Mouse (Mus musculus): ENCODE results near the gene Ly6g6f. TPM values are rescaled to one million over a fixed set of nuclear protein-coding genes. Genes with fewer than 3 reads are reported as not detected.

Ly6g6f gene
- polyA plus RNA-seq, 1 experiment from 2014 or later: not detected

DNA sequence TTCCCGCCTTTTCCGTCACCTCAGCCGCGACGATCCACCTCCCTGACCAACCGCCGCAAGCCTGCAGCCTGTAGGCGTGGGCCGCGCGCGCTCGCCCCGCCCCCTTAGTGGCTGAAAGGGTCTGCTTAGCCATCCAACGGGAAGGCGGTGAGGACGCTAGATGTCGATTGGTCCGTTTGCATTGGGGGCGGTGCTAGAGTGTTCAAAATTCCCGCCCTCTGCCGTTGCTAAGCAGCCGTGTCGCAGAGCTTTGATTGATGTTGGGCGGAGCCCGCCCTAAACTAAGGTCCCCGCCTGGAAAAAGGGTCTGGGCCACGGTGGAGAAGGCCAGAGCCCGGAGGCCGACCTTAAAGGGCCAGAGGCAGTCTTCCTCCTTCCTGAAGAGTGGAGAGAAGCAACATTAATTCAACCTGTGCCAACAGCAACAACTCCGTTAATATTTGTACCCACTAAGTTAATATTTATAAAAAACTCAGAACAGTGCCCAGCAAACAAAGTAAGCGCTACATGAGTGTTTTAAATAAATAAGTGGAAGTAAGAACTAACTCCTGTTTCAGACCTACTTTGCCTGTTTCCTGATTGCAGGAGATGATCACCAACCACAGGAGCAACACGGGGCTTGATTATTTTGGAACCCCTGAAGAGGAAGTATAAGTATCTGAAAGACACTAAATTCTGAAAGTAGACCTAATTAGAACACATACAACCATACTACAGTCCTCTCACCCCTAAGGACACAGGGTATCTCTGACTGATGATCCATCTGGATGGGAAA lies 38.5 kb downstream of the Ly6g6f start, which contains the start of gene Msh5:
Gene Msh5, minus strand, starts transcription at position 65 of the 775 bp plus-strand sequence.

Other genes starting within 250 kb of the Ly6g6f start
- gene Stk19, start 248.7 kb downstream of the Ly6g6f start, polyA plus RNA-seq (2017; shearing (Covaris generic)): 39.7 TPM
- 76.3 TPM for gene Dxo, start 248.6 kb downstream of the Ly6g6f start, polyA plus RNA-seq (2017; shearing (Covaris generic))
- 143 TPM for gene Skiv2l, start 235.4 kb downstream of the Ly6g6f start, polyA plus RNA-seq (2017; shearing (Covaris generic))
- gene Nelfe, start 235.2 kb downstream of the Ly6g6f start, polyA plus RNA-seq (2017; shearing (Covaris generic)): 39.1 TPM
- gene Cfb, start 223.1 kb downstream of the Ly6g6f start, polyA plus RNA-seq (2017; shearing (Covaris generic)): 2.2 TPM
- gene Zbtb12, start 206.1 kb downstream of the Ly6g6f start, polyA plus RNA-seq (2017; shearing (Covaris generic)): 0.41 TPM
- gene Gm20547, start 203.6 kb downstream of the Ly6g6f start, polyA plus RNA-seq (2017; shearing (Covaris generic)): not detected
- gene C2, start 187.3 kb downstream of the Ly6g6f start, polyA plus RNA-seq (2017; shearing (Covaris generic)): 3.0 TPM
- 29.6 TPM for gene Ehmt2, start 187.1 kb downstream of the Ly6g6f start, polyA plus RNA-seq (2017; shearing (Covaris generic))
- not detected for gene Slc44a4, start 171.1 kb downstream of the Ly6g6f start, polyA plus RNA-seq (2017; shearing (Covaris generic))
- gene Neu1, start 154.4 kb downstream of the Ly6g6f start, polyA plus RNA-seq (2017; shearing (Covaris generic)): 107 TPM
- gene Hspa1b, start 126.4 kb downstream of the Ly6g6f start, polyA plus RNA-seq (2017; shearing (Covaris generic)): 1.3 TPM
- gene Gm20481, start 115.7 kb downstream of the Ly6g6f start, polyA plus RNA-seq (2017; shearing (Covaris generic)): not detected
- 0.56 TPM for gene Hspa1a, start 113.5 kb downstream of the Ly6g6f start, polyA plus RNA-seq (2017; shearing (Covaris generic))
- not detected for gene Hspa1l, start 112.9 kb downstream of the Ly6g6f start, polyA plus RNA-seq (2017; shearing (Covaris generic))
- gene Lsm2, start 103.7 kb downstream of the Ly6g6f start, polyA plus RNA-seq (2017; shearing (Covaris generic)): 38.4 TPM
- gene Vars, start 84.6 kb downstream of the Ly6g6f start, polyA plus RNA-seq (2017; shearing (Covaris generic)): 124 TPM
- gene Vwa7, start 69.0 kb downstream of the Ly6g6f start, polyA plus RNA-seq (2017; shearing (Covaris generic)): 0.17 TPM
- gene Sapcd1, start 57.6 kb downstream of the Ly6g6f start, polyA plus RNA-seq (2017; shearing (Covaris generic)): 3.2 TPM
- 2.7 TPM for gene Msh5, start 38.9 kb downstream of the Ly6g6f start, polyA plus RNA-seq (2017; shearing (Covaris generic))
- 654 TPM for gene Clic1, start 35.6 kb downstream of the Ly6g6f start, polyA plus RNA-seq (2017; shearing (Covaris generic))
- gene Ddah2, start 26.6 kb downstream of the Ly6g6f start, polyA plus RNA-seq (2017; shearing (Covaris generic)): 3.6 TPM
- gene Ly6g6c, start 20.2 kb downstream of the Ly6g6f start, polyA plus RNA-seq (2017; shearing (Covaris generic)): not detected
- gene Mpig6b, start 19.4 kb downstream of the Ly6g6f start, polyA plus RNA-seq (2017; shearing (Covaris generic)): not detected
- gene Ly6g6e, start 8.7 kb downstream of the Ly6g6f start, polyA plus RNA-seq (2017; shearing (Covaris generic)): not detected
- not detected for gene Ly6g6d, start 7.5 kb downstream of the Ly6g6f start, polyA plus RNA-seq (2017; shearing (Covaris generic))
- gene Abhd16a, start 3.7 kb upstream of the Ly6g6f start, polyA plus RNA-seq (2017; shearing (Covaris generic)): 84.0 TPM
- not detected for gene Ly6g5c, start 22.7 kb upstream of the Ly6g6f start, polyA plus RNA-seq (2017; shearing (Covaris generic))
- gene Ly6g5b, start 29.8 kb upstream of the Ly6g6f start, polyA plus RNA-seq (2017; shearing (Covaris generic)): 2.5 TPM
- gene Gpank1, start 35.8 kb upstream of the Ly6g6f start, polyA plus RNA-seq (2017; shearing (Covaris generic)): 70.3 TPM
- gene Csnk2b, start 36.4 kb upstream of the Ly6g6f start, polyA plus RNA-seq (2017; shearing (Covaris generic)): 338 TPM
- gene D17H6S53E, start 40.8 kb upstream of the Ly6g6f start, polyA plus RNA-seq (2017; shearing (Covaris generic)): 4.3 TPM
- gene Apom, start 46.4 kb upstream of the Ly6g6f start, polyA plus RNA-seq (2017; shearing (Covaris generic)): not detected
- 57.4 TPM for gene Bag6, start 49.6 kb upstream of the Ly6g6f start, polyA plus RNA-seq (2017; shearing (Covaris generic))
- 29.3 TPM for gene Prrc2a, start 79.3 kb upstream of the Ly6g6f start, polyA plus RNA-seq (2017; shearing (Covaris generic))
- gene Aif1, start 90.5 kb upstream of the Ly6g6f start, polyA plus RNA-seq (2017; shearing (Covaris generic)): 5.1 TPM
- gene Lst1, start 102.8 kb upstream of the Ly6g6f start, polyA plus RNA-seq (2017; shearing (Covaris generic)): 11.8 TPM
- 818 TPM for gene Ltb, start 108.8 kb upstream of the Ly6g6f start, polyA plus RNA-seq (2017; shearing (Covaris generic))
- 55.3 TPM for gene Tnf, start 116.4 kb upstream of the Ly6g6f start, polyA plus RNA-seq (2017; shearing (Covaris generic))
- gene Lta, start 119.7 kb upstream of the Ly6g6f start, polyA plus RNA-seq (2017; shearing (Covaris generic)): 130 TPM
- 1.2 TPM for gene Gm16181, start 135.2 kb upstream of the Ly6g6f start, polyA plus RNA-seq (2017; shearing (Covaris generic))
- 5.8 TPM for gene Atp6v1g2, start 148.1 kb upstream of the Ly6g6f start, polyA plus RNA-seq (2017; shearing (Covaris generic))
- gene Nfkbil1, start 150.2 kb upstream of the Ly6g6f start, polyA plus RNA-seq (2017; shearing (Covaris generic)): 10.5 TPM
- 286 TPM for gene Ddx39b, start 156.1 kb upstream of the Ly6g6f start, polyA plus RNA-seq (2017; shearing (Covaris generic))
- 5,181 TPM for gene H2-D1, start 177.1 kb upstream of the Ly6g6f start, polyA plus RNA-seq (2017; shearing (Covaris generic))
- gene H2-Q1, start 234.8 kb upstream of the Ly6g6f start, polyA plus RNA-seq (2017; shearing (Covaris generic)): 0.15 TPM